Mouse (Mus musculus): Measurements from ENCODE around the gene Kifc3.
A peak's percentile ranks its signal among the peaks of the same experiment; 100 is the strongest.
"Not testable (repeated sequence)": the region's sequence is repeated elsewhere in the genome, so short reads cannot be mapped to it uniquely, and the experiment has no call there.

The Kifc3 gene

DNA sequence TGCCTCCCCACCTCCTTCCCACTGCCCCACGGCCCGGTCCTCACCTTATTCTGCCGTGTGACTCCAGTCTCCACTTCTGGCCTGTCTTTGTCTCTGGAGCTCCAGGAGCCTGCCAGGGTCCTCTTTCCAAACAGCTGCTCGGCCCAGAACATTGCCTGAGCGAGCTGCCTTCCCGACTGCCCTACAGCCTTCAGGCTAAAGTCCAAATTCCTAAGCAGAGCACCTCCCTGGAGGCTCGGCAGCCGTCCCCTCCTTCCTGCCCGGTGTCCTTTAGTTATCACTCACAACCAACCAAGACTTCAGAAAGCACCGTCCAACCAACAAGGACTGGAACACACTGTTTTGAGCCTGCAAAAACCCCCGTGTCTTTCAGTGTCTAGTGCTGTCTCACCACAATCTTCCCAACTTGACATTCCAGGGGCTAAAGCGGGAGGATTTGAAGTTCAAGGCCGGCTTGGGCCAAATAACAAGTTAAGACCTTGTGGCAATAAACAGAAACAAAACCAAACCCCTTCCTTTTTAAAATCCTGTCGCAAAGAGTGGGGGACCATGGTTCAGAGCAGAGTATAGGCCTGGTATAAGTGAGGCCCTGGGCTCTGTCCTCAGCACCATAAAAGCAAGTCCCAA is at the start of gene Kifc3:
Gene Kifc3, minus strand, starts transcription at position 164 of the 627 bp plus-strand sequence.
- peak; percentile 78 to 91 for DNase-seq (ENCODE audit: inconsistent age in 2 of 2, low spot score in 1 of 2)

DNA sequence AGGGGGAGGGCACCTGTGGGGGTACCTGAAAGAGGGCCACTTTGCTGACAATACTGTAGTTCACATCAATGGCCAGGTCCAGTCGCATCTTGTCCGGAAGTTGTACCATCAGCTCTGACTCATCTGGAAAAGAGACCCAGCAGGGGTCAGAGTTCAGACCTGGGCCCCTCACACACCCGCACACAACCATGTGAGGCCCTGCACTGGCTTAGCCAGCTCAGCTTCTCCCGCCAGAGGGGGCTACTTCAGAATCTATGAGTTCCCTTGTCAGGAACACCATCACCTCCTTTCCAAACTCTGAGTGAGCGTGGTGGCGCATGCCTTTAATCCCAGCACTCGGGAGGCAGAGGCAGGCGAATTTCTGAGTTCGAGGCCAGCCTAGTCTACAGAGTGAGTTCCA is 49.4 kb upstream of the Kifc3 start:
- DNase-seq (ENCODE audit: inconsistent age in 2 of 2, low spot score in 1 of 2) = no peak

DNA sequence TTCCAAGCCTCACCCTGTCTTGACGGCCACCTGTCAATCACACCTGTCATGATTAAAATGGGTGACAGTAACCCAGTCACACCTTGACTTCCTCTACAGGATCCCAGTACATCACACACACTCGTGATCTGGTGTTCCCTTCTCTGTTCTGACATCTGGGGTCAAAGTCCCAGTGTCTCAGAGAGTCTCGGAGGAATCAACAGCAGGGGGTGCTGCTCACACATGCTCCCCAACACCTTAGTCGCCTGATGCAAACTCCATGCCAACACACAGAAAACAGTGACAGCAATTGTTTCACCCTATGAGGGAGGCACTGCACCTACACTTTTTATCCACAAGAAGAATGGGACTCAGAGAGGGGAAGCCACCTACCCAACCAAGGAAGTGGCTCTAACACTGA is 47.2 kb upstream of the Kifc3 start:
- no peak for DNase-seq (ENCODE audit: inconsistent age in 2 of 2, low spot score in 1 of 2)

DNA sequence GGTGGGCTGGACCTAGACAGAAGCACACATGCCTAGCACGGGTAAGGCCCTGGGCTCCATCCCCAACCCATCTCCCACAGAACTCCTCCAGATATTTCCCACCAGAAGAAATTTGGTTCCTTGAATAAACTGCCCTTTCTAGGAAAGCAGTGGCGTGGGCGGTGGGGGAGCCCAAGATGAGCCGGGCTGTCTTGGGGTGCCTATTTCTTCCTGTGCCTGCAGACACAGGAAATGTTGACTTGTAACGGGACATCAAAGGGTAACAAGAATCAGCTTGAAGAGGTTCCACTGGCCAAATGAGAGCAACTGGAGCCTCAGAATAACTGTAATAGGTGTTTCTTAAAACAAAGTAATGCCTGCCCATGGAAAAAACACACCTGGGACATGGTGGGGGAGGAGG is 44.7 kb upstream of the Kifc3 start:
- no peak for DNase-seq (ENCODE audit: inconsistent age in 2 of 2, low spot score in 1 of 2)

DNA sequence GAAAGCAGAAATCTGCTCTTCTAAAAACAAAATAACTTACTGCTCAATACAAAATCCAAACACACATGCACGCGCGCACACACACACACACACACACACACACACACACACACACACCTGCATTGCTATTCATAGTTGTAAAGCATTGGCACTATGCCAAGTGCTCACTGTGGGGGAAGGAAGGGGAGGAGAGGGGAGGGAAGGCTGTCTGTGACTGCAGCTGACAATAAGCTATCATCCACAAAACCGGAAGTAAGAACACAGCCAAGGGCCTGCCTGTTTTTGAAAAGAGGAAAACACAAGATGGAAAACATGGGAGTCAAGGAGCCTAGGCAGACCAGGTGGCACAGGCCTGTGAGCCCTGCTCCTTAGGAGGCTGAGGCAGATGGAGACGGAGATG is 42.6 kb upstream of the Kifc3 start:
- DNase-seq (ENCODE audit: inconsistent age in 2 of 2, low spot score in 1 of 2) = peak; percentile 41 to 66

DNA sequence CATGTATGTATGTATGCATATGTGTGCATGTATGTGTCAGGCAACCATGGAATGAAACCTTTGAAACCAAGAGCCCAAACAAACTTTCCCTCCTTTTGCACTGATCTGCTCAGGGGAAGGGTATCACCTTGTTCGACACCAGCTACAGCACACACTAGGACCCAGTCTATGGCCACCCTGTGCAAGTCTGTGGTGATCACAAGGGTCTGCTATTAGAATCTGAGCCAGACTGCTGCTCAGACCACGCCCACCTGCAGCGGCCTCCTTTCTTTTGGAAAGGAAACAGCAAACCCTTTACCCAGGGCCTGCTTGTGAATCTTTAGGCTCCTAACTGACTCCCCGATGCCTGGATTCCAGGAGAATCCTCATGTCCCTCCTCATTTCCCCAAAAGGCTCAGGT is 41.2 kb upstream of the Kifc3 start:
- no peak for DNase-seq (ENCODE audit: inconsistent age in 2 of 2, low spot score in 1 of 2)

DNA sequence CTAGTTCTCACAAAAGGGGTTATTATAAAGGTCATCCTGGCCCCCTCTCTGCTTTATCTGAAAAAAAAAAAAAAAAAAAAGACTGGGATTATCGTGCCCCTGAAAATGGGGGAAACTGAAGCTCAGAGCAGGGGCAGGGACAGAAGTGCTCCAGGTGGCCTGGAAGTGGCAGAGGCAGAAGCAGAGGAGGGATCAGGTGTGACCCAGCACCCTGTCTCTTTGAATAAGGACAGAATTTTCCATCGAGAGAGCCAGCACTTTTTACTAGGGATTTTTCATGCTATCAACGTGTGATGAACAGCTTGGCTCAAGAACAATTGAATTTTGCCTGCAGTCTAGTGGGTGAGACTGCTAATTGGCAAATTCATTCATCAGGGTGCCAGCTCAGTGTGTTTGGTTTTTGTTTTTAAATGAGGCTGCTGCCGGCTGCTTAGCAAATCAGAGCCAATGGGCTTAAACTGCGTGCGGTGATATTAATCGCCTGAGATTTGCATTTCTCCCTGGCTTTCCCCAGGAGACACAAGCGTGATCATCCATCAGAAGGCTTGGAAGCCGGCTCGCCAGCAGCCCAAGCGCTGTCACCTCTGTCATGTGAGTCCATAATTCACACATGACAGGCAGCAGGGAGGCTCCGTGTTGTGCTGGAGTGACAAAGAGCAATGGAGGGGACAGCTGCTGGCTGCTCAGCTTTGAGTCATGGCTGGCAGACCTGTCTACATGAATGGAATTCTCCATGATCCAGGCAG is 40.4 kb upstream of the Kifc3 start:
- DNase-seq (ENCODE audit: inconsistent age in 2 of 2, low spot score in 1 of 2) = peak; percentile 72 to 84

DNA sequence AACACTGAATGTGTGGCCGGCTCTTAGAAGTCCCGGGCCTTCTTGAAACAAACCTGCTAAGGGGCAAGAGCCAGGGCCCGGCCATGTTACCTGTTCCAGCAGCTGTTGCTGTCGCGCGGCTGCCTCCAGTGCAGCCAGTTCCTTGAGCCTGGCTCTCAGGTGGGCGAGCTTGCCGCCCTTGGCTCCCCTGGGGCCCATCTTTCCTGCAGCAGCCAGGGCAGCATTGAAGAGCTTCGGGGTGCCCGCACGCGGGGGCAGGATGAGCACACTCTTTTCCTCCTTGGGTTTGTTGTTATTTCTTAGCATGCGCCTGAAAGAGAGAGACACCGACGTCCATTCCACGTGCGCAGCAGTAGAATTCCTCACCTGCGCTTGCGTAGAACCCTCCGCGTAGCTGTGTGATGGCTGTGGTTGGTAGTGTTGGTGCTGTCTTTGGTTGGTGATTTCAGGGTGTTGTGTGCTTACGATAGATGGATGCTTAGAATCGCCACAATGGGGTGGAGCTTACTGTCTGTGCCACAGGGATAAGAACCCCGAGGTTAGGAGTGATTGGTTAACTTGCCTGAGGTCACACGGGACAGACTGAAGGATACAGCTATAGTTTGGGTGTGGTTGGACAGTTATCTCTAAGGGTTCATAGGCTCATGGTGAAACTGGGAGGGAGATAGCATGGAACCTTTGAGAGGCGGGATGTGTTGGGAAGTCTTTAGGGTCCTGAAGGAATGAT is 39.6 kb upstream of the Kifc3 start:
- no peak for DNase-seq (ENCODE audit: inconsistent age in 2 of 2, low spot score in 1 of 2)

DNA sequence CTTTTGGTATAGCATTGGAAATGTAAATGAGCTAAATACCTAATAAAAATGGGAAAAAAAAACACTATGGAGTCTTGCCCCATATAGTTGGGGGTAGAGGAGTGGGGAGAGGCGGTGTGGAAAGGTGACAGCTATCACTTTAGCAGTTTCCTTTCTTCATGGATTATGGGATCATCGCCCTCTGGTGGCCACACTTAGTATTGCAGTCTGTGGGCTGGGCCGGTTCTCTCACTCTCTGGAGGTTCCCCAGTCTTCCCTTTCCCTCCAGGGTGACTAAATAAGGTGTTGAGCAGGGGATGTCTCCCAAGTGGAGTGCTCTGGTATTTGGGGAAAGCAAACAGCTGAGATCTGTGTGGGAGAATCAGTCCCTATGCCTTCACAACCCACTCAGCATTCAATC is 33.1 kb upstream of the Kifc3 start:
- peak; percentile 73 to 93 for DNase-seq (ENCODE audit: inconsistent age in 2 of 2, low spot score in 1 of 2)

DNA sequence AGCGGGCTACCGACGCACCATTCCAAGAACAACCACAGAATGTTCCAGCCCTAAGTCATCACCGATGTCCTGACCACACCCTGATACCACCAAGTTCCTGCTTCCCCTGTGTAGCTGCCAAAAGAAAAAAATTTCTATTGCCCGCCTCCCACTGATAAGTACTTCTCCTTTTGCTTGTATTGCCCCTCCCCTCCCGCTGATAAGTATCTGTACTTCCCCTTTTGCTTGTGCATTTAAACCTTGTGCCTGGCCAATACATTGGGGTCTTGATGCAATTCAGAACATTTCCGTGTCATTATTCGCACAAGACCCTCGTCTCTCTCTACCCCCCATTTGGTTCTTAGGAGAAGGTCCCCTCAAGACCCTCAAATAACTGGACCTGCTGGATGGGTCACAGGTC is 27.5 kb upstream of the Kifc3 start:
- DNase-seq (ENCODE audit: inconsistent age in 2 of 2, low spot score in 1 of 2) = not testable (repeated sequence)

DNA sequence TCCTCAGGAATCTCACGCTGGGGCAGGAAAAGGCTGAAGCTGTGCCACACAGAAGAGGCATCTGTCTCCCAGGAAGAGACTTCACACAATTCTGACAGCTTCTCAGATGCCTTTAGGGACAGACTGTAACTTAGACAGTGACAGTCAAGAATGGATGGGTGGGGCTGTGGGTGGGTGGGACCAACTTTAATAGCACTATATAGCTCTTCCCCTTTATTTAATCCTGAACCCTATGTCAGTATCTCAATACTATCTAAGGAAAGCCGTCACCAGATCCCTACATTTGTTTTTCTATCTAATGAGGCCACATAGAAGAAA is 24.5 kb upstream of the Kifc3 start:
- no peak for DNase-seq (ENCODE audit: inconsistent age in 2 of 2, low spot score in 1 of 2)

DNA sequence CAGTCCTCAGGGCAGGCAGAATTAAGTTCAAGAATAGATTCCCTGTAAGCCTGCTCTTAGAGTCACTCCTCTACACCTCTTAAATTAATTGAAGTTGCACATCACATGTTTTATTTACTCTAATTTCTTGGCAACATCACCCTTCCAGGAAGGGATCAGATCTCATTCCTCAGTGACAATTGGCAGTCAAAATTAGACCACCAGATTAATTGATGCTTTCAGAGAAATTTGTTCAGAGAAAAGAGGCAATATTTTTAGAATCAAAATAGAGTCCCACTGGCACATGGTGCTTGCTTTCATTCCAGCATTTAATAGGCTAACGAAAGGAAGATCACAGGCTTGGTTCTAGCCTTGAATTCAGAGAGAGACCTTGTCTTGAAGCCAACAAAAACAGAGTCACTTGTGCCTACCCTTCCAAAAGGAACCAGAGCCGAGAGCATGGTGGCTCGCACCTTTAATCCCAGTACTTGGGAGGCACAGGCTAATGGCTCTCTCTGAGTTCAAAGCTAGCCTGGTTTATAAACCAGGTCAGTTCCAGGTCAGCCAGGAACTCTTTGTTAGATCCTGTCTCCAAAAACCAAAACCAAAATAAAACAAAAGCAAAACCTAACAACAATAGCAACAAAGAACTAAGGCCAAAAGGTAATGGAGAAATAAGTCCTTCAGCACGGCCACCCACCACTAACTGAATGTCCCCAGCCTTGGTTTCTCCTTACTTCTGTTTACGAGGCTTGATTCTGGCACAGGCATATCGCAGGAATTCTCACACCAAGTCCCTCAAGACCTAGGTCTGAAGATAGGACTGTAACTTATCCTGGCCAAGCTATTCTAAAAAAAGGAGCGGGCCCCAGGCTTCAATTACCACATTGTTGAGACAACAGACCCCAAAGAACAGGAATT is 23.9 kb upstream of the Kifc3 start:
- DNase-seq (ENCODE audit: inconsistent age in 2 of 2, low spot score in 1 of 2) = peak; percentile 62 to 88

DNA sequence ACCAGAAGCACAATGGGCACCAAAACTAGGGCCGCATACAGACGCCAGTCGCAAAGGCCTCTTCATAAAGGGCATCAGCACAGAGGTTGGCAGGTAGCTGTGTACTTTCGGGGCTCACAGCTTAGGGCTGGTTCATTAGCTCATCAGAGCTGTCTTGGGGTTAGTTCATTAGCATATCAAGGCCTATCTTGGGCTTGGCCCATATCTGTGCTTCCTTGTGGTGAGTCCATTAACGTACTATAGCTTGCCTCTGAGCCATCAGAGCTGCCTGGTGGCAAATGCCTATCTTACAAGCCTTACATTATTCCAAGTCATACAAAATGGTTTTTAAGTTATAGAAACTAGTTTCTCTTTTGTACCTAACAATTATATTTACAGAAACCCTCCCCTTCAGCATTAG is 21.4 kb upstream of the Kifc3 start:
- no peak for DNase-seq (ENCODE audit: inconsistent age in 2 of 2, low spot score in 1 of 2)

DNA sequence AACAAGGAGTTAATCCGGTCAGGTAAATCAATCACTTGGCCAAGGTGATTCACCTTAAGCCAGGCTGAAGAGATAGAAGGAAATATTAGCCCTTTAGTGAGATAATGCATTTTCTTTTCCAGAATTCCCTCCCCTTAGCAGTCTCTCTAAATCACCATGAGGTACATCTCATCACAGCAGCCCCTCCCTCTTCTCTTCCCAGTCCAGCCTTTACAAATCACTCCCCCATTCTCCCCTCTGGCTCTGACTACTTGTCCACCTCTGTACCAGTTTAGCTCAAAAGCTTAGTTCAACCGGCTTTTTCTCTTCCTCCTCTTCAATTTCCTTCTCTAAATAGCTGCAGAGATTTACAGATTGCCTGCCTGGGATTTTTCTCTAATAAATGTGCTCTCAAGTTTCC is 18.4 kb upstream of the Kifc3 start:
- no peak for DNase-seq (ENCODE audit: inconsistent age in 2 of 2, low spot score in 1 of 2)

DNA sequence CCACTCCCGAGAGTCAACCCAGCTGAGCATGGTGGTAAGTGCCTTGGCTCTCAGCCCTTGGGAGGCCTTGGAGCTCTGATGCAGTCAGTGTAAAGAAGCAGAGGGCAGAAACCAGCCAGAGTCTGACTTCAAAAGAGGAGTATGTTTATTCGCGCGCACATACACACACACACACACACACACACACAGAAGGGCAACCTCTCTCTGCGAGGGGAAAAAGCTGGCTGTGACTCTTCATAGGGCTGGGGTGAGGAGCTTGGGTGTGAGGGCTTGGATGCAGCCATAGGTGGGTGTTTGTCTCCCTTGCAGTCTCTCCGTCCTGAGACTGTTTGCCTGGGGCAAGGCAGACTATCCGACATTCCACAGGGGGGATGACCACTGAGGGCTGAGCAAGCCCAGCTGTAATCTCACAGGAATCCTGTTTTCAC is 18.0 kb upstream of the Kifc3 start:
- DNase-seq (ENCODE audit: inconsistent age in 2 of 2, low spot score in 1 of 2) = peak in 1 of 2 experiments; percentile 76

DNA sequence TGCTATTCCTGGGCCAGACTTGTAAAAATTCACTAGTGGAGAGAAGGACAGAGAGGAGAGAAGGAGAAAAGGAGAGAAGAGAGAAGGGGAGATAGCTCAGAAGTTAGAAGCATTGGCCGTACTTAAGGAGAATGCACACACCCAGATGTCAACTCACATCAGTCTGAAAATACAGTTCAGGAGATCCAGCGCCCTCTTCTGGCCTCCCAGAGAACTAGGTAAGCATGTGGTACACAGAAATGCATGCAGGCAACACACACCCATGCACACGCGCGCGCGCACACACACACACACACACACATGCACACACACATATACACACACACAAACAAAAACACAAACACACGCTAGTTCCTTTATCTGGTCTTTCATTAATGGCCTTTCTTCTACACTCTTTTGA is 17.0 kb upstream of the Kifc3 start:
- no peak for DNase-seq (ENCODE audit: inconsistent age in 2 of 2, low spot score in 1 of 2)

DNA sequence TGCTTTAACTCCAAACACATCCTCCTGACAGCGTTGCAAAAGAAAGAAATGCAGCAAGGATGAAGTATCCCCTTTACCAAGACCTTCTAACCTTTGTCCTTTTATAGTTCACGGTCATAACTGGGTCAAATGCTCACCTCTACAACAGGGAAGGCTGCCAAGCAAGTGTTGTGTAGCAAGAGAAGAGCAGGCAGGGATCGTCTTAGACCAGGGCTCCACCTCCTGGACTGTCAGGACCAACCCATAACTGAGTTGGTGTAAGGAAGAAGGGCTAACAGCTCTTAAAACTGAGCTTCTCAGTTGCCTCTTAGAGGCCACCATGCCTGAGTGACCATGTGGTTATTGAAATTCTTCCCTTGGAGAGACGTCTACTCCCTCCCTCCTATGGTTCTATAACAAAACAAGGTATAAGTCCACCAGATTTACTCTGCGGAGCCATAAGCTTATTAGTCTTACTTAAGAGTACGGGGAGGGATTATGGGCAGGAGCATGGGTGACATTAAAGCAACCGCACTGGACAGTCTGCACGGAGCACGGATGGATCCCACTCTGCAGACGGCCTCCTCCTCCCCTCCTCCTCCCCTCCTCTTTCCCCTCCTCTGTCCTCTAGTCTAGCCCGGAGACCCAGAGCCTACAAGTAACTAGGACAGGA is 13.2 kb upstream of the Kifc3 start:
- no peak for DNase-seq (ENCODE audit: inconsistent age in 2 of 2, low spot score in 1 of 2)

DNA sequence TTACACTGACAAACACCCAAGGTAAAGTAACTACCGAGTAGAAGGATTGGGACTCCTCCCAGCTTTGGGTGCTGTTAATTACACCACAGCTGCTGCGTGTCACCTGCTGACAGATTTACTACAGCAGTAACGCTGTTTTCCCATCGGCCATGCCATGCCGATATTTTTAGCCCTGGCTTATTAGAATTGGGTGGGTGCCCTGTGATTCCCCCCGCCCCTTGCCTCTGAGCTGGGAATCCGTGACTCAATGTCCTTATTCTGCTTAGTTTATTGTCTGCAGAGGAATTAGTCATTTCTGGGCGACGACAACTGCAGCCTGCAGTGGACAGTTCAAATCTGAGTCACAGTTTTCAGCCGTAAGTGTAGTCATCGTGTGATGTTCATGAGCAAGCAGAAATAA is 7.3 kb upstream of the Kifc3 start:
- DNase-seq (ENCODE audit: inconsistent age in 2 of 2, low spot score in 1 of 2) = peak; percentile 74 to 89

DNA sequence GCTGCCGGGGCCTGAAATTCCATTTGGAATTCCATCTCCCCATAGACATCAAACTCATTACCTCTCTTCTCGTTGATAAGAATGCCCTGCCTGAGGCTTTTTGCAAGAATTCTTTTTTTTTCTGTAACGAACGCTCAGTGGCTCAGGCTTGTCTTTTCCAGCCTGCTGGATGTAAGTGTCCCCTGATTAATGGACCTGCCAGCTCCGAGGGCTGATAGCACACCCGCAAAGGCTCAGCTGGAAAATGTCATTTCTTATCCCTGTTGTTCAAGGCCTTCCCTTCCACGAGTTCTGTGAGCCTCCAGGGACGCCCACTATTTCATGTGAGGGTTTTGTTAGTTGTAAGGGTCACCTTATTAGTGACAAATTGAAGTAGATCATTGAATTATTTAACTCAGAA is 3.3 kb upstream of the Kifc3 start:
- DNase-seq (ENCODE audit: inconsistent age in 2 of 2, low spot score in 1 of 2) = peak; percentile 81 to 85

DNA sequence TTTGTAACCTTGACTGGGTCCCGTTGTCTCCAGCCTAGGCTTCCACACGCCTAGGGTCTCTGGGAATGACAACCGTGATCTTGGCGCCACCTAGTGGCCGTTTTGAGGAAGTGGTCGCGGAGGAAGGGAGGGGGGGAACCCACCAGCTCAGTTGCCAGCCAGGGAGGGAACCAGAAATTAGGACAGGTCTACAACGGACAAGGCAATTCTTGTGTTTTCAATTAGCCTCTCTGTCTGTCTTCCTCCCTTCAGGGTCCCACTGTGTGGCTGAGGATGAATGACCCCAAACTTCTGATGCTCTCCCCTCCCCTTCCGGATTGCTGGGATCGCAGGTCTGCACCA is 1.4 kb upstream of the Kifc3 start:
- DNase-seq (ENCODE audit: inconsistent age in 2 of 2, low spot score in 1 of 2) = peak; percentile 82 to 95
